Mouse (Mus musculus): ENCODE data around the gene Crybg2. TPM values are rescaled to one million over a fixed set of nuclear protein-coding genes. Genes with fewer than 3 reads are reported as not detected.

Gene Crybg2
- polyA plus RNA-seq, 2 experiments, result 0.23 to 0.42 TPM

DNA sequence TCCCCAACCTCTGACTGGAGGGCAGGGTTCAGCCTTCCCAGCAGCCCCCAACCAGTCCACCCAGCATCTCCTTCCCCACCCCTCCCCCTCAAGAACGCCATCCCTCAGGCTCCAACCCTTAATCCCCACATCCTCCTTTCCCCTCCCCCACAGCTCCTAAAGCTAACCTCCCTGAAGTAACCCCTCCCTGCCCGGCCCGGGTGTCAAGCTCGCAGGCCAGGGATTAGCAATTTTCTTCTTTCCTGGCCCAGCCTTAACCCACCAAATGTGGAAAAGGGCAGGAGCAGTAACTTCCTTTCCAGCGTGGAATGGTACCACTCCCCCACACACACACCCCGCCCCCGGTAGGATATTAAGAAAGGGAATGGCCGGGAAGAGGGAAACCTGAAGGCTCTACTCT lies 43.8 kb upstream of the Crybg2 start:
- no peak for DNase-seq (ENCODE audit: low read depth in 3 of 3, low spot score in 3 of 3)
- WGBS (ENCODE audit: insufficient replicate concordance), result 14% methylated on average over 8 of the region's 8 CpGs
- Histone ChIP-seq H3K27me3 (ENCODE audit: control insufficient read depth, insufficient read depth, low read length) (peaks cover 47% of the 10 kb centered on the region), H3K4me2 (ENCODE audit: low read depth) (peak overlapping the region; percentile 34; the same call in 1 of the 2 replicates), H3K4me1 (replicated peaks; ENCODE audit: control insufficient read depth in 2 of 2, insufficient read depth in 2 of 2, low read length in 1 of 2) (peaks cover 0 to 4% of the 10 kb centered on the region in 2 experiments; a peak in 1 of 4 replicates), H3K9me3 (ENCODE audit: control insufficient read depth, low read length) (no peaks in the 10 kb centered on the region), H3K27ac (no peak overlapping the region), H3K4me3 (ENCODE audit: insufficient read depth in 1 of 2, low read depth in 2 of 2, low read length in 2 of 2) (0 out of 4 replicates have a peak overlapping the region, but pooled peaks of 1 of the 2 experiments have one; percentile 2), H3K36me3 (replicated peaks; ENCODE audit: control insufficient read depth, insufficient read depth, low read depth) (no peaks in the 10 kb centered on the region), H3K9ac (replicated peaks) (no peak overlapping the region)
- TF ChIP-seq CTCF (IDR thresholded peaks at IDR 0.05; ENCODE audit: low read depth) (no peak), EP300 (IDR thresholded peaks at IDR 0.05; ENCODE audit: low read depth) (no peak)
- ATAC-seq (ENCODE audit: insufficient read depth), result no peak

DNA sequence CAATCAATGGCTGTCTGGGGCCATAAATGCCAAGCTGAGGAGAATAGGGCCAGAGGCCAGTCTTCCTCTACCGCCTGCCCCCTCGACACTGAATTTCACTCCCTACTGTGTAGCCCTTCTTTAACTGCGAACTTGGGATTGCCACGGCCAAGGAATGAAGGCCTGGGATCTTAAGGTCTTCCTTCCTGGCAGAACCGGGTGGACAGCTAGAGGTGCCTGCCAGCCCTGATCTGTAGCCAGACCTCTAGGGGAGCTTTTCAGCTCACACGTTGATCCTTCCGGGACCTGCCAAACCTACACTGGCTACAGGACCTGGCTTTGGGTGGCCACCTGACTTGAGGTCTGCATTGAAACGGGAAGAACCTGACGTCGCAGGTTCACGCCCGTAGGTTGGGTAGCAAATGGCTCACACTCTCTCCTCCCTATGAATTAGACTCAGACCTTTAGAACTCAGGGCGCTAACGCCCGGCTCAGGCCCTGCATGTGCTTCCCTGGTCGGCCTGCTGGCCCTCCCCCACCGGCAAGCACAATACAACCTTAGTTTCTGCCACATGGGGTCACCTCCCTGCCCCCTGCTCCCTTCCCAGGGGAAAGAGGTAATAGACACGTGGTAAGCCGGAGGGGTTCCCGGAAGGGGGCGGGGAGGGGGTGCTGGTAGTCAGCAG lies 43.3 kb upstream of the Crybg2 start:
- Histone ChIP-seq H3K4me1 (replicated peaks; ENCODE audit: control insufficient read depth in 2 of 2, insufficient read depth in 2 of 2, low read length in 1 of 2) (no peaks in the 10 kb centered on the region; a peak in 1 of 4 replicates), H3K36me3 (replicated peaks; ENCODE audit: control insufficient read depth, insufficient read depth, low read depth) (no peaks in the 10 kb centered on the region), H3K27me3 (ENCODE audit: control insufficient read depth, insufficient read depth, low read length) (peaks cover 47% of the 10 kb centered on the region), H3K27ac (no peak overlapping the region), H3K9me3 (ENCODE audit: control insufficient read depth, low read length) (no peaks in the 10 kb centered on the region), H3K9ac (replicated peaks) (no peak overlapping the region), H3K4me2 (ENCODE audit: low read depth) (peak overlapping the region; percentile 34), H3K4me3 (ENCODE audit: insufficient read depth in 1 of 2, low read depth in 2 of 2, low read length in 2 of 2) (peak overlapping the region; percentile 12 to 28; a peak in 3 of 4 replicates)
- DNase-seq (ENCODE audit: low read depth in 3 of 3, low spot score in 3 of 3) (no peak), ATAC-seq (ENCODE audit: insufficient read depth) (peak; percentile 31; the same call in 1 of the 2 replicates)
- 8% methylated on average over 21 of the region's 21 CpGs for WGBS (ENCODE audit: insufficient replicate concordance)
- no peak for TF ChIP-seq CTCF (IDR thresholded peaks at IDR 0.05; ENCODE audit: low read depth)
- TF ChIP-seq EP300 (IDR thresholded peaks at IDR 0.05; ENCODE audit: low read depth), result no peak

DNA sequence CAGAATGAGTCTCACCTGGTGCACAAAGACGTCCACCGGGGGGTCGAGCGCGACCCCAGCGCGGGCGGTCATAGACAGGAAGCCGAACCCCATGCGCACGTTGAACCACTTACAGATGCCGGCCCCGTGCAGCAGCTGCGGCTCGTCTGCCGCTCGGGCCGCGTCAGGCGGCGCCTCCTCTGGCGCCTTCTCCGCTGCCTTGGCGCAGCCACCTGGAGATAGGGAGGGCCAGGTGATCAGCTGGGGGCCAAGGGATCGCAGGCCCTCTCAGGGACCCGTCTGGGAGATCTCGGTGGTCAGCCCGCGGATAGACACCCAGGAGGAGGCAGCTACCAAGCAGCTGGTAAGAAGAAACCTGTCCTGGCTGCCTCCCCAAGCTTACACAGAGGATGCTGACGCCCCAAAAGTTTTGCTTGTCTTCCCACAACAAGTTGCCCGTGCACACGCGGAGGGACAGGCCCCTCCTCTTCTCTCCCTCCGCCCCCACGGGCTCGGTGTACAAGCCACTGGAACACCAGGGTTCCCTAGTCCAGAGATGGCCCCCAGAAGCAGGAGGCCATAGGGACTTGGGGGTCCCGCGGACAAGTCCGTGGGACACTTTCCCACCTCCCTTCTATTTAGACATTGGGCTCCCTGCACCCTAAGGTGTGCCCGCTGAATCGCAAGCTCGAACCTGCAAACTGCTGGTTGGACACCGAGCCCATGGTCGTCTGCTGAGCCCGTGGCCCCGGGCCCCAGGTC lies 42.4 kb upstream of the Crybg2 start:
- peaks cover 47% of the 10 kb centered on the region for H3K27me3 ChIP-seq (ENCODE audit: control insufficient read depth, insufficient read depth, low read length)

DNA sequence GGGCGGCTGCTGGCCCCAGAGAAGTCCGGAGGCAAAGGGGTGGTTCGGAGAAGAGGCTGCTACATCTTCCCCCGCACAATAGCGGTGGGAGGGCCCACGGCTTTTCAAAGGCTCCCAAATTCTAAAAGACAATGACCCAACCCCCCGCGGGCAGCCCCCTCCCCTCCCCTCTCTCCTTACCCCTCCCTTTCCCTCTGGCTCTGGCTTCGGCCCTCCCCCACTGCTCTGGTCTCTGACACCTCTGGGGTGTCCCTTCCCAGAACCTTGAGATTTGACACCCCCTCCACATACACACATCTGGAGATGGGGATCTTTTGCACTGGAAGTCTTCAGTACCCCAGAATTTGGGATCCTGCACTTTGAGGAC lies 41.9 kb upstream of the Crybg2 start, which contains the start of gene Lin28a:
Lin28a (minus strand) TSS at position 63 of the 367 bp plus-strand sequence.
- Histone ChIP-seq H3K36me3 (replicated peaks; ENCODE audit: control insufficient read depth, insufficient read depth, low read depth) (no peaks in the 10 kb centered on the region), H3K27me3 (ENCODE audit: control insufficient read depth, insufficient read depth, low read length) (peaks cover 47% of the 10 kb centered on the region), H3K9ac (replicated peaks) (no peak within 1 kb of the TSS), H3K27ac (no peak within 1 kb of the TSS), H3K4me1 (replicated peaks; ENCODE audit: control insufficient read depth in 2 of 2, insufficient read depth in 2 of 2, low read length in 1 of 2) (no peaks in the 10 kb centered on the region), H3K9me3 (ENCODE audit: control insufficient read depth, low read length) (no peaks in the 10 kb centered on the region), H3K4me3 (ENCODE audit: insufficient read depth in 1 of 2, low read depth in 2 of 2, low read length in 2 of 2) (peak within 1 kb of the TSS; percentile 12 to 28), H3K4me2 (ENCODE audit: low read depth) (peak within 1 kb of the TSS; percentile 34)
- no peak for DNase-seq (ENCODE audit: low read depth in 3 of 3, low spot score in 3 of 3)
- TF ChIP-seq CTCF (IDR thresholded peaks at IDR 0.05; ENCODE audit: low read depth) (no peak), EP300 (IDR thresholded peaks at IDR 0.05; ENCODE audit: low read depth) (no peak)
- ATAC-seq (ENCODE audit: insufficient read depth), result no peak
- WGBS (ENCODE audit: insufficient replicate concordance), result 4% methylated on average over 9 of the region's 9 CpGs

More for the DNA sequence above, 42.4 kb upstream of the Crybg2 start:
- Histone ChIP-seq H3K9me3 (ENCODE audit: control insufficient read depth, low read length) (no peaks in the 10 kb centered on the region), H3K36me3 (replicated peaks; ENCODE audit: control insufficient read depth, insufficient read depth, low read depth) (no peaks in the 10 kb centered on the region), H3K9ac (replicated peaks) (no peak overlapping the region), H3K4me2 (ENCODE audit: low read depth) (peak overlapping the region; percentile 34), H3K4me3 (ENCODE audit: insufficient read depth in 1 of 2, low read depth in 2 of 2, low read length in 2 of 2) (peak overlapping the region; percentile 12 to 28), H3K27ac (no peak overlapping the region), H3K4me1 (replicated peaks; ENCODE audit: control insufficient read depth in 2 of 2, insufficient read depth in 2 of 2, low read length in 1 of 2) (no peaks in the 10 kb centered on the region)
- TF ChIP-seq EP300 (IDR thresholded peaks at IDR 0.05; ENCODE audit: low read depth) (no peak), CTCF (IDR thresholded peaks at IDR 0.05; ENCODE audit: low read depth) (no peak)
- DNase-seq (ENCODE audit: low read depth in 3 of 3, low spot score in 3 of 3) (no peak), ATAC-seq (ENCODE audit: insufficient read depth) (no peak)
- WGBS (ENCODE audit: insufficient replicate concordance), result 1% methylated on average over 46 of the region's 46 CpGs

DNA sequence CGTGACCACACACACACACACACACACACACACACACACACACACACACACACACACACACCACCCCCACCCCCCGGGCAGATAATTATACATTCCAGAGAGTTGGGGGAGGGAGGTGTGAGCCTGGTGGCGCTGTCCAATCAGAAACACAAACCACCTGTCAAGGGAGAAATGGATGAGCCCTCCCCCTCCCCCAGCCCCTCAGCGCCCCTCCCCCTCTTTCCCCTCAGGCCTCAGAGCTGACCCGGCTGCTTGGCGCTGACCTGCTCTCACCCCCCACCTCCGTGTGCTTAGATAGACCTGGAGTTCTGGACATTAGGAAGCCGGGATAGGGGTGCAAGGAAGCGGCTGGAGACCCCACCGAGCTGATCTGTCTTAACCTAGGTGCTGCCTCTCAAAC lies 41.4 kb upstream of the Crybg2 start:
- DNase-seq (ENCODE audit: low read depth in 3 of 3, low spot score in 3 of 3) (no peak), ATAC-seq (ENCODE audit: insufficient read depth) (peak; percentile 11; the same call in 1 of the 2 replicates)
- peak overlapping the region; percentile 26 for H3K4me2 ChIP-seq (ENCODE audit: low read depth)
- no peaks in the 10 kb centered on the region for H3K4me1 ChIP-seq (replicated peaks; ENCODE audit: control insufficient read depth in 2 of 2, insufficient read depth in 2 of 2, low read length in 1 of 2)
- peaks cover 47% of the 10 kb centered on the region for H3K27me3 ChIP-seq (ENCODE audit: control insufficient read depth, insufficient read depth, low read length)
- no peaks in the 10 kb centered on the region for H3K9me3 ChIP-seq (ENCODE audit: control insufficient read depth, low read length)
- no peak for TF ChIP-seq CTCF (IDR thresholded peaks at IDR 0.05; ENCODE audit: low read depth)
- no peak for TF ChIP-seq EP300 (IDR thresholded peaks at IDR 0.05; ENCODE audit: low read depth)
- H3K9ac ChIP-seq (replicated peaks), result no peak overlapping the region
- H3K27ac ChIP-seq, result no peak overlapping the region
- H3K36me3 ChIP-seq (replicated peaks; ENCODE audit: control insufficient read depth, insufficient read depth, low read depth), result no peaks in the 10 kb centered on the region
- WGBS (ENCODE audit: insufficient replicate concordance), result 0% methylated on average over 9 of the region's 10 CpGs
- no peak overlapping the region for H3K4me3 ChIP-seq (ENCODE audit: insufficient read depth in 1 of 2, low read depth in 2 of 2, low read length in 2 of 2)
